Mouse (Mus musculus) megakaryocyte, embryonic 14.5 days (primary cell): ENCODE results near the gene Lmna.

Source experiments
- FLI1 ChIP-seq: IDR thresholded peaks from 2 replicates; pipeline ENCODE4 v1.6.1; 2012; ENCODE audit warnings: low read length, inconsistent platforms, mixed read lengths
- GATA1 ChIP-seq: IDR thresholded peaks from 3 replicates; pipeline ENCODE4 v1.6.1; 2012; ENCODE audit warnings: mixed read lengths, low read length, inconsistent platforms, borderline replicate concordance

DNA sequence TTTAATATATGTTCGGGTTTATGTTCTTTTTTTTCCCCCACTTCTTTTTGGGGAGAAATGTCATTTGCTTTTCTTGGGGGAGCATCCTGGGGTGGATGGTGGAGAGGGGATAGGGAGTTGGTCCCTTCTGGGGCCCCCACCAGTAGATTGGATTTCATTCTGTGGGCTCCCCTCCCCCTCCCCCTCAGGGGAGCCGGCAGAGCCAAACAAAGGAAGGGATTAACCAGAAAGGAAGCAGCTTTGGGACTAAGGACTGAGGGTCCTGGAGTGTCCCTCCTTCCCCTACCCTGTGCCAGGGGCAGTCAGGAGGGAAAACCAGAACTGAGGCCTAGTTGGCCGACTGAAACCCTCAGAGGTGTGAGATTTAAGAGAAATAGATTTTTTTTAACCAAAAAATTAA, 29.6 kb upstream of the Lmna start:
- TF ChIP-seq FLI1 (no peak), GATA1 (no peak)
